Mouse (Mus musculus) lung, embryonic 16.5 days (tissue): ENCODE data around the gene Urod. TPM values are rescaled to one million over a fixed set of nuclear protein-coding genes. Genes with fewer than 3 reads are reported as not detected.
A peak's percentile ranks its signal among the peaks of the same experiment; 100 is the strongest.

Experiments used
- ATAC-seq: fragments of 200-750 bp; cut with Nextera tagmentation; 2 replicates; pipeline ENCODE4 v1.8.0; 2017; ENCODE audit warnings: low read depth, mild to moderate bottlenecking, moderate library complexity
- H3K27ac ChIP-seq: fragments of 300-500 bp; sonication (generic); 2 replicates; pipeline ENCODE4 v1.5.1; 2014; ENCODE audit warnings: mild to moderate bottlenecking, control low read depth, low read length
- H3K27me3 ChIP-seq: fragments of 300-500 bp; sonication (generic); 2 replicates; pipeline ENCODE4 v1.6.1; 2014; ENCODE audit warnings: low read depth, low read length, mixed read lengths; ENCODE audit not compliant: control insufficient read depth, insufficient read depth
- H3K36me3 ChIP-seq: fragments of 300-500 bp; sonication (generic); 2 replicates; pipeline ENCODE4 v1.6.1; 2014; ENCODE audit warnings: low read length; ENCODE audit not compliant: control insufficient read depth, insufficient read depth
- H3K4me1 ChIP-seq: fragments of 300-500 bp; sonication (generic); replicated peaks from 2 replicates; pipeline ENCODE4 v1.6.1; 2014; ENCODE audit warnings: low read length, mixed read lengths; ENCODE audit not compliant: control insufficient read depth, insufficient read depth
- H3K4me2 ChIP-seq: fragments of 300-500 bp; sonication (generic); 2 replicates; pipeline ENCODE4 v1.6.1; 2014; ENCODE audit warnings: low read depth, low read length, control low read depth
- H3K4me3 ChIP-seq: fragments of 300-500 bp; sonication (generic); 2 replicates; pipeline ENCODE4 v1.5.1; 2014; ENCODE audit warnings: mild to moderate bottlenecking, low read length, control low read depth
- H3K9ac ChIP-seq: fragments of 300-500 bp; sonication (generic); 2 replicates; pipeline ENCODE4 v1.6.1; 2014; ENCODE audit warnings: low read length, control low read depth
- H3K9me3 ChIP-seq: fragments of 300-500 bp; sonication (generic); 2 replicates; pipeline ENCODE4 v1.6.1; 2016; ENCODE audit warnings: low read length; ENCODE audit not compliant: control insufficient read depth
- WGBS: fragments of 180-500 bp; shearing (Covaris S2); extraction: QIAGEN DNeasy Blood & Tissue Kit; methylation state at CpG from one replicate; pipeline ENCODE4 v1.1.7; 2014; 5-methylcytosine and 5-hydroxymethylcytosine counted together
- polyA plus RNA-seq: library from polyadenylated mRNA; unstranded; fragments of >200 nt; fragmentation: Nextera tagmentation; extraction: Ambion mirVana; gene quantifications from 2 replicates; pipeline ENCODE4 v1.2.1, GENCODE M21; 2015

Gene Urod
- polyA plus RNA-seq, 1 experiment from 2014 or later: 102 TPM

GRCm38 (mm10) chr4:116999513-117000154, 5.4 kb upstream of the Urod start:
- no peak overlapping the region for H3K4me2 ChIP-seq
- H3K27me3 ChIP-seq: no peaks in the 10 kb centered on the region
- ATAC-seq: no peak
- no peak overlapping the region for H3K27ac ChIP-seq
- WGBS: 91% methylated on average over 17 of the region's 17 CpGs
- H3K9ac ChIP-seq: no peak overlapping the region
- H3K36me3 ChIP-seq: peaks cover 17% of the 10 kb centered on the region
- no peaks in the 10 kb centered on the region for H3K9me3 ChIP-seq
- peaks cover 8% of the 10 kb centered on the region for H3K4me1 ChIP-seq
- no peak overlapping the region for H3K4me3 ChIP-seq

GRCm38 (mm10) chr4:116995798-116996135, 1.6 kb upstream of the Urod start:
- 0% methylated on average over 16 of the region's 16 CpGs for WGBS
- no peak overlapping the region for H3K27ac ChIP-seq

GRCm38 (mm10) chr4:116995131-116995797, 1.1 kb upstream of the Urod start, which contains the start of gene Hectd3:
TSS of gene Hectd3 (plus strand) at chr4:116995317.
- peaks cover 14% of the 10 kb centered on the region for H3K4me1 ChIP-seq
- H3K4me2 ChIP-seq: peak within 1 kb of the TSS; percentile 95
- H3K27me3 ChIP-seq: no peaks in the 10 kb centered on the region
- peak within 1 kb of the TSS; percentile 86 for H3K9ac ChIP-seq
- peak; percentile 64 for ATAC-seq
- H3K36me3 ChIP-seq: peaks cover 5% of the 10 kb centered on the region; the same call in 1 of the 2 replicates
- WGBS: under 1% methylated on average over 57 of the region's 58 CpGs
- H3K27ac ChIP-seq: peak within 1 kb of the TSS; percentile 58
- H3K9me3 ChIP-seq: no peaks in the 10 kb centered on the region
- H3K4me3 ChIP-seq: peak within 1 kb of the TSS; percentile 91

More at GRCm38 (mm10) chr4:116995798-116996135, 1.6 kb upstream of the Urod start:
- Histone ChIP-seq H3K4me3 (peak overlapping the region; percentile 91), H3K4me1 (peaks cover 14% of the 10 kb centered on the region), H3K36me3 (peaks cover 6% of the 10 kb centered on the region; the same call in 1 of the 2 replicates), H3K9me3 (no peaks in the 10 kb centered on the region), H3K9ac (peak overlapping the region; percentile 86), H3K27me3 (no peaks in the 10 kb centered on the region), H3K4me2 (peak overlapping the region; percentile 95)
- ATAC-seq: 0 out of 2 replicates have a peak, but pooled peaks have one; percentile 13

GRCm38 (mm10) chr4:116991366-116991765, 2.8 kb downstream of the Urod start:
- H3K4me3 ChIP-seq: no peak overlapping the region
- H3K27me3 ChIP-seq: no peaks in the 10 kb centered on the region
- H3K4me1 ChIP-seq: peaks cover 14% of the 10 kb centered on the region
- H3K27ac ChIP-seq: no peak overlapping the region
- no peaks in the 10 kb centered on the region for H3K9me3 ChIP-seq
- no peak overlapping the region for H3K9ac ChIP-seq
- no peak for ATAC-seq
- 10% methylated on average over 7 of the region's 7 CpGs for WGBS
- peaks cover 2% of the 10 kb centered on the region; the same call in 1 of the 2 replicates for H3K36me3 ChIP-seq
- H3K4me2 ChIP-seq: no peak overlapping the region

- Histone ChIP-seq H3K4me2 (no peak overlapping the region), H3K4me3 (no peak overlapping the region), H3K4me1 (peaks cover 8% of the 10 kb centered on the region), H3K9me3 (no peaks in the 10 kb centered on the region), H3K27ac (no peak overlapping the region), H3K27me3 (no peaks in the 10 kb centered on the region), H3K36me3 (peaks cover 2% of the 10 kb centered on the region; the same call in 1 of the 2 replicates), H3K9ac (no peak overlapping the region)
- WGBS: 70% methylated on average over 6 of the region's 6 CpGs
- ATAC-seq: no peak
Observed at GRCm38 (mm10) chr4:116989731-116990130, 4.5 kb downstream of the Urod start.

GRCm38 (mm10) chr4:116987122-116987456, 7.1 kb downstream of the Urod start:
- Histone ChIP-seq H3K27ac (no peak overlapping the region), H3K36me3 (peaks cover 2% of the 10 kb centered on the region; the same call in 1 of the 2 replicates), H3K9me3 (no peaks in the 10 kb centered on the region), H3K27me3 (no peaks in the 10 kb centered on the region), H3K4me2 (no peak overlapping the region), H3K4me3 (no peak overlapping the region), H3K4me1 (no peaks in the 10 kb centered on the region), H3K9ac (no peak overlapping the region)
- WGBS: 59% methylated on average over 5 of the region's 5 CpGs
- ATAC-seq: peak; percentile 4; the same call in 1 of the 2 replicates

GRCm38 (mm10) chr4:116986400-116987121, 7.7 kb downstream of the Urod start:
- H3K9ac ChIP-seq: no peak overlapping the region
- peaks cover 2% of the 10 kb centered on the region; the same call in 1 of the 2 replicates for H3K36me3 ChIP-seq
- H3K27ac ChIP-seq: no peak overlapping the region
- 54% methylated on average over 17 of the region's 17 CpGs for WGBS
- no peaks in the 10 kb centered on the region for H3K27me3 ChIP-seq
- no peak overlapping the region for H3K4me3 ChIP-seq
- peak; percentile 85 for ATAC-seq
- H3K9me3 ChIP-seq: no peaks in the 10 kb centered on the region
- no peak overlapping the region for H3K4me2 ChIP-seq
- H3K4me1 ChIP-seq: no peaks in the 10 kb centered on the region

GRCm38 (mm10) chr4:116985681-116986080, 8.5 kb downstream of the Urod start:
- 85% methylated on average over 7 of the region's 7 CpGs for WGBS
- Histone ChIP-seq H3K4me1 (no peaks in the 10 kb centered on the region), H3K4me3 (no peak overlapping the region), H3K27ac (no peak overlapping the region), H3K36me3 (peaks cover under 1% of the 10 kb centered on the region; the same call in 1 of the 2 replicates), H3K27me3 (no peaks in the 10 kb centered on the region), H3K4me2 (no peak overlapping the region), H3K9me3 (no peaks in the 10 kb centered on the region), H3K9ac (no peak overlapping the region)
- no peak for ATAC-seq

GRCm38 (mm10) chr4:116976503-116976902, 17.7 kb downstream of the Urod start:
- Histone ChIP-seq H3K9ac (no peak overlapping the region), H3K4me3 (no peak overlapping the region), H3K9me3 (no peaks in the 10 kb centered on the region), H3K4me2 (no peak overlapping the region), H3K27me3 (no peaks in the 10 kb centered on the region), H3K4me1 (no peaks in the 10 kb centered on the region), H3K36me3 (no peaks in the 10 kb centered on the region), H3K27ac (no peak overlapping the region)
- no peak for ATAC-seq
- WGBS: 53% methylated on average over 2 of the region's 2 CpGs
